Mouse (Mus musculus): ENCODE measurements at regions not wholly inside any gene's neighbourhood (a gene's known extent, or its start where the extent isn't known, plus 50 kb on each side); places are given as distances from the start of the nearest gene placed in this dataset.

DNA sequence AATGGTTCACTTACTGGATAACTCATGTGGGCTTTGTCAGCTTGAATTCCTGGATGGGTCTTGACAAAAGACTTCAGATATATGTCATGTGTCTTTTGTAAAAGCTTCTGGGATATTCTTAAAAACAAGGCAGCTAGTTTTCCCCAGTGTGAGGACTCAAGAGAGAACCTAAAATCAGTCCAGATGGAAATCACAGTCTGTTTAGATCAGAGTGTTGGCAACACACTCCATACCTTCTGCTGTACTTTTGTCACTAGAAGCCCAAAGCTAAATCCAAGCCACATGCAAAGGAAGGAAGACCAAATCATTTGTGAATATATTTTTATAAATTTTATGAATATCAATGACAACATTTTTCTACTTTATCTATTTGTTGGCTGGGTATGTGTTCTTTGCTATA, 950.4 kb downstream of the Abca13 start:
- H3K4me3 ChIP-seq: no peak overlapping the region
- TF ChIP-seq POLR2AphosphoS2 (IDR thresholded peaks at IDR 0.05; ENCODE audit: insufficient read length, low read depth) (no peak), TCF3 (IDR thresholded peaks at IDR 0.05; ENCODE audit: insufficient read length, low read depth) (no peak), POLR2A (IDR thresholded peaks at IDR 0.05; ENCODE audit: insufficient read length, low read depth) (no peak), TCF12 (IDR thresholded peaks at IDR 0.05; ENCODE audit: insufficient read depth, poor library complexity, severe bottlenecking) (no peak), E2F4 (IDR thresholded peaks at IDR 0.05; ENCODE audit: insufficient read depth) (no peak), MAX (IDR thresholded peaks at IDR 0.05; ENCODE audit: low read depth) (no peak), REST (IDR thresholded peaks at IDR 0.05; ENCODE audit: insufficient read depth, insufficient read length) (no peak)
- H3K27me3 ChIP-seq (ENCODE audit: control insufficient read depth, insufficient read depth, insufficient read length): no peaks in the 10 kb centered on the region
- no peaks in the 10 kb centered on the region for H3K79me2 ChIP-seq (ENCODE audit: control insufficient read depth, insufficient read depth)
- no peak overlapping the region for H3K4me2 ChIP-seq (ENCODE audit: low read depth)
- no peak overlapping the region for H3ac ChIP-seq (ENCODE audit: control insufficient read depth, insufficient read length)
- no peaks in the 10 kb centered on the region for H3K36me3 ChIP-seq (ENCODE audit: control insufficient read depth, insufficient read depth)

DNA sequence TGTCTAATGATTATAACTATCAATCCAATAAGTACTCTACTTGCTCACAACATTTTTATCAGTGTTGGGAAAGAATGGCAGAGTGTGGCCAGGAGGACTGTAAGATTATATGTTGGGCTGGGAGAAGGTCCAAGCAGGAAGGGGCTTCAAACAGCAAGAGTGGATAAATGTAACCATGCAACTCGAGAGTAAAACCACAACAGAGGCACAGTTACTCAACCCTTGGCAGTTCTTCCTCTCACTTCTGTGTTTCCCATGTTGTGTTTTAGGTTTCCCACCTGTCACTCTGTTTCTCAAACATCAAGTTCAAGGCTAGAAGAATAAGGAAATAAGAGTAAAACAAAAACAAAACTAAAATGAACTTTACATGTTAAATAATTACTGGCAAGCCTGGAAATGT, 957.4 kb downstream of the Abca13 start:
- H3K27me3 ChIP-seq (ENCODE audit: control insufficient read depth, insufficient read depth, insufficient read length): no peaks in the 10 kb centered on the region
- H3K36me3 ChIP-seq (ENCODE audit: control insufficient read depth, insufficient read depth): no peaks in the 10 kb centered on the region
- TF ChIP-seq MAX (IDR thresholded peaks at IDR 0.05; ENCODE audit: low read depth) (no peak), POLR2AphosphoS2 (IDR thresholded peaks at IDR 0.05; ENCODE audit: insufficient read length, low read depth) (no peak), CEBPB (IDR thresholded peaks at IDR 0.05; ENCODE audit: insufficient read depth, poor library complexity, severe bottlenecking) (no peak), TCF3 (IDR thresholded peaks at IDR 0.05; ENCODE audit: insufficient read length, low read depth) (no peak), USF1 (IDR thresholded peaks at IDR 0.05; ENCODE audit: low read depth) (no peak), E2F4 (IDR thresholded peaks at IDR 0.05; ENCODE audit: insufficient read depth) (no peak), REST (IDR thresholded peaks at IDR 0.05; ENCODE audit: insufficient read depth, insufficient read length) (no peak), MYOD1 (IDR thresholded peaks at IDR 0.05; ENCODE audit: control insufficient read depth in 1 of 3, insufficient read length in 2 of 3, low read depth in 2 of 3) (no peak), POLR2A (IDR thresholded peaks at IDR 0.05; ENCODE audit: insufficient read length, low read depth) (no peak), TCF12 (IDR thresholded peaks at IDR 0.05; ENCODE audit: insufficient read depth, poor library complexity, severe bottlenecking) (no peak), MYOG (IDR thresholded peaks at IDR 0.05; ENCODE audit: control insufficient read depth in 1 of 3, insufficient read depth in 1 of 3, insufficient read length in 2 of 3, low read depth in 2 of 3) (no peak), SRF (IDR thresholded peaks at IDR 0.05; ENCODE audit: control insufficient read depth, insufficient read length, low read depth) (no peak)
- no peak overlapping the region for H3K4me2 ChIP-seq (ENCODE audit: low read depth)
- H3ac ChIP-seq (ENCODE audit: control insufficient read depth, insufficient read length): no peak overlapping the region
- no peaks in the 10 kb centered on the region for H3K79me2 ChIP-seq (ENCODE audit: control insufficient read depth, insufficient read depth)
- no peak overlapping the region for H3K4me3 ChIP-seq

DNA sequence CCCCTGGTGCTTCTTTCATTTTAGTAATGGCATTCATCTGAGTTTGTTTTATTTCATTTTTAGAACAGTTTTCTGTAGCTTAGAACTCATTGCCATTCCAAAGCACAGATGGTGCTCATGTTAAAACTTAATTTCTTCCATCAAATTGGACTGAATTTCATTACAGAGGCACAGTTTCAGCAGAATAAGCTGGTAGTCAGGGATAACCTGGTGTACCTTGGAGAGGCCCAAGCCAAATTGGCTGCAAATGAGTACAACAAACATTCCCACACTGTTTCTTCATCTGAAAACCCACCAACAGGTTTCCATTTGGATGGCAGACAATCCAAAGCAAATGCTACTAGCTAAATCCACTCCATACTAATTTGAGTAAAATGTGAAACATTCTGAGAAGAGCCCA, 960.2 kb upstream of the Vwc2 start:
- H3K4me3 ChIP-seq: no peak overlapping the region
- TF ChIP-seq USF1 (IDR thresholded peaks at IDR 0.05; ENCODE audit: low read depth): no peak
- TF ChIP-seq SRF (IDR thresholded peaks at IDR 0.05; ENCODE audit: control insufficient read depth, insufficient read length, low read depth): no peak
- no peak for TF ChIP-seq MAX (IDR thresholded peaks at IDR 0.05; ENCODE audit: low read depth)
- TF ChIP-seq MYOD1 (IDR thresholded peaks at IDR 0.05; ENCODE audit: control insufficient read depth in 1 of 3, insufficient read length in 2 of 3, low read depth in 2 of 3): no peak
- TF ChIP-seq TCF12 (IDR thresholded peaks at IDR 0.05; ENCODE audit: insufficient read depth, poor library complexity, severe bottlenecking): no peak
- no peak for TF ChIP-seq CEBPB (IDR thresholded peaks at IDR 0.05; ENCODE audit: insufficient read depth, poor library complexity, severe bottlenecking)
- no peak for TF ChIP-seq TCF3 (IDR thresholded peaks at IDR 0.05; ENCODE audit: insufficient read length, low read depth)
- TF ChIP-seq POLR2A (IDR thresholded peaks at IDR 0.05; ENCODE audit: insufficient read length, low read depth): no peak
- TF ChIP-seq MYOG (IDR thresholded peaks at IDR 0.05; ENCODE audit: control insufficient read depth in 1 of 3, insufficient read depth in 1 of 3, insufficient read length in 2 of 3, low read depth in 2 of 3): no peak
- no peak for TF ChIP-seq E2F4 (IDR thresholded peaks at IDR 0.05; ENCODE audit: insufficient read depth)
- TF ChIP-seq POLR2AphosphoS2 (IDR thresholded peaks at IDR 0.05; ENCODE audit: insufficient read length, low read depth): no peak
- no peak for TF ChIP-seq REST (IDR thresholded peaks at IDR 0.05; ENCODE audit: insufficient read depth, insufficient read length)
- H3ac ChIP-seq (ENCODE audit: control insufficient read depth, insufficient read length): no peak overlapping the region
- H3K36me3 ChIP-seq (ENCODE audit: control insufficient read depth, insufficient read depth): no peaks in the 10 kb centered on the region
- no peaks in the 10 kb centered on the region for H3K27me3 ChIP-seq (ENCODE audit: control insufficient read depth, insufficient read depth, insufficient read length)
- no peak overlapping the region for H3K4me2 ChIP-seq (ENCODE audit: low read depth)
- H3K79me2 ChIP-seq (ENCODE audit: control insufficient read depth, insufficient read depth): no peaks in the 10 kb centered on the region

DNA sequence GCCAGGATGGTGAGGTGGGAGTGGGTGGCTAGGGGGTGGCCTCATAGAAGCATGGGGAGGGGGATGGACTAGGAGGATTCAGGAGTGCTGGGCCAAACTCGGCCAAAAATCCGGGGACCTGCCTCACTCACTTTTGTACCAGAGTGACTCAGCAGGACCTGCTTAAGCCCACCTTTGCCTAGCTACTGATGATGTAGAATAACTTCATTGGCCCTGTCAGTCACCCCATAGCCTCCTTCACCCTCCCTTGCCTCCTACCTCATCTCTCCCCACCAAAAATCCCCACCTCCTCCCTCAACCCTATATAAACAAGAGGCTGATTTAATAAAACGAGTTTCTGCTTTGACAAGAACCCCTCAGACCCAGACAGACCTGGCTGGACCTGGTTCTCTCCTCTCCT, 920.3 kb upstream of the Vwc2 start:
- H3K79me2 ChIP-seq (ENCODE audit: control insufficient read depth, insufficient read depth): no peaks in the 10 kb centered on the region
- no peak overlapping the region for H3K4me2 ChIP-seq (ENCODE audit: low read depth)
- H3ac ChIP-seq (ENCODE audit: control insufficient read depth, insufficient read length): no peak overlapping the region
- no peaks in the 10 kb centered on the region for H3K27me3 ChIP-seq (ENCODE audit: control insufficient read depth, insufficient read depth, insufficient read length)
- H3K4me3 ChIP-seq: no peak overlapping the region
- H3K36me3 ChIP-seq (ENCODE audit: control insufficient read depth, insufficient read depth): no peaks in the 10 kb centered on the region
- TF ChIP-seq MAX (IDR thresholded peaks at IDR 0.05; ENCODE audit: low read depth) (no peak), MYOD1 (IDR thresholded peaks at IDR 0.05; ENCODE audit: control insufficient read depth in 1 of 3, insufficient read length in 2 of 3, low read depth in 2 of 3) (no peak), USF1 (IDR thresholded peaks at IDR 0.05; ENCODE audit: low read depth) (no peak)

DNA sequence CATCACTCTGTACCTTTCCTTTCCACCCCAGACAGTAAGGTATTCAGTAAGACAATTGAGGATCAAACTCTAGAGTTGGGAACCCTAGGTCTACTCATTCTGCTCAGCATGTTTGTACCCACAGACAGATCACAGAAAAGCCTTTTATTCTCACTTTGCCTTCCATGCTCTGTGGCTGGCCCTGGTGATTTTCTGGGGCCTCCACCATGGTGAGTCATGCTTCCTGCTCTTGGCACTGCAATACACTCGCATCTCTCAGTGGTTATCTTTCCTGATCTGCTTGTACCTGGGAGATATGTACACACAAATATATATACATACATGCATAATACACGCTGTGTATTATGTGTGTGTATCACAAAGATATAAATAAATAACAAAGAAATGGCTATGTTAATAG, 919.2 kb upstream of the Vwc2 start:
- no peaks in the 10 kb centered on the region for H3K36me3 ChIP-seq (ENCODE audit: control insufficient read depth, insufficient read depth)
- no peaks in the 10 kb centered on the region for H3K79me2 ChIP-seq (ENCODE audit: control insufficient read depth, insufficient read depth)
- no peak overlapping the region for H3ac ChIP-seq (ENCODE audit: control insufficient read depth, insufficient read length)
- no peak overlapping the region for H3K4me2 ChIP-seq (ENCODE audit: low read depth)
- no peak overlapping the region for H3K4me3 ChIP-seq
- H3K27me3 ChIP-seq (ENCODE audit: control insufficient read depth, insufficient read depth, insufficient read length): no peaks in the 10 kb centered on the region
- TF ChIP-seq MYOG (IDR thresholded peaks at IDR 0.05; ENCODE audit: control insufficient read depth in 1 of 3, insufficient read depth in 1 of 3, insufficient read length in 2 of 3, low read depth in 2 of 3) (no peak), POLR2A (IDR thresholded peaks at IDR 0.05; ENCODE audit: insufficient read length, low read depth) (no peak), USF1 (IDR thresholded peaks at IDR 0.05; ENCODE audit: low read depth) (no peak), POLR2AphosphoS2 (IDR thresholded peaks at IDR 0.05; ENCODE audit: insufficient read length, low read depth) (no peak), MAX (IDR thresholded peaks at IDR 0.05; ENCODE audit: low read depth) (no peak), SRF (IDR thresholded peaks at IDR 0.05; ENCODE audit: control insufficient read depth, insufficient read length, low read depth) (no peak), TCF12 (IDR thresholded peaks at IDR 0.05; ENCODE audit: insufficient read depth, poor library complexity, severe bottlenecking) (no peak), E2F4 (IDR thresholded peaks at IDR 0.05; ENCODE audit: insufficient read depth) (no peak), CEBPB (IDR thresholded peaks at IDR 0.05; ENCODE audit: insufficient read depth, poor library complexity, severe bottlenecking) (no peak), TCF3 (IDR thresholded peaks at IDR 0.05; ENCODE audit: insufficient read length, low read depth) (no peak), REST (IDR thresholded peaks at IDR 0.05; ENCODE audit: insufficient read depth, insufficient read length) (no peak), MYOD1 (IDR thresholded peaks at IDR 0.05; ENCODE audit: control insufficient read depth in 1 of 3, insufficient read length in 2 of 3, low read depth in 2 of 3) (no peak)
